ENCODE assay signal across 17 mouse cellular contexts in the genomic region with DNA sequence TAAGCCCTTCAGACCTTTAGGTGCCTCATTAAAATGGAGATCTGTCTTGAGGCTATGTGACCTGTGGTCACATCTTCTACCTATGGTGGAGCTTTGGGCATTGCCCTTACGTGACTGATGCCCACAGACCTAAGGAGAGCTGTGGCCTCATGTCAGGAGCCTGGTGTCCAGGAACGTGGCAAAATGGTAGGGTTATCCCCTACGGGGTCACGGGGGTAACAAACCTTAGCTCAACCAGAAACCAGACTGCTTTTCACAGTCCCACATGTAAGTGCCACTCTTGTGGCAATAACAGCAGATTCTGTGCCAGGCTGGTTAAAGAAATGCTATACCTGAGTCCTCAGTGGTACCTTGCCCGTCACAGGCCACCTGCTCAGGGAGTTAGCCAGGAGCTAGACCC.
"Had no signal": no experiment of that assay in that cellular context is flagged by ENCODE, and none has a peak within 500 bp of the region (broad histone marks: within the 10 kb centered on the region; RNA-seq: fewer than 3 reads in every experiment).

No protein-coding gene starts in this region.

- H3K4me3 ChIP-seq: lung, embryonic 15.5 days; megakaryocyte, embryonic 14.5 days; midbrain, embryonic 13.5 days; midbrain, embryonic 15.5 days; neural tube, embryonic 12.5 days; stomach, embryonic 15.5 days had no signal

- H3K4me2 ChIP-seq: lung, embryonic 15.5 days; midbrain, embryonic 11.5 days; midbrain, embryonic 13.5 days; midbrain, embryonic 15.5 days; neural tube, embryonic 12.5 days; stomach, embryonic 15.5 days had no signal

- ATAC-seq: lung, postnatal 0 days; midbrain, embryonic 13.5 days; midbrain, embryonic 15.5 days had no signal

- H3K4me1 ChIP-seq: neural tube, embryonic 12.5 days had no signal

- H3K27me3 ChIP-seq: lung, embryonic 15.5 days; midbrain, embryonic 13.5 days; midbrain, embryonic 15.5 days; neural tube, embryonic 12.5 days; stomach, embryonic 15.5 days had no signal

- H3K36me3 ChIP-seq: lung, embryonic 15.5 days; midbrain, embryonic 13.5 days; midbrain, embryonic 15.5 days; neural tube, embryonic 12.5 days; stomach, embryonic 15.5 days had no signal

- DNase-seq: lung, adult 2 months; lung, postnatal 14 days; lung, postnatal 36 days; right cerebral cortex, postnatal 14 days; thymus, adult 2 months; thymus, postnatal 25 days; thymus, postnatal 4 days had no signal

- H3K9ac ChIP-seq: lung, embryonic 15.5 days; midbrain, embryonic 13.5 days; midbrain, embryonic 15.5 days; neural tube, embryonic 12.5 days; stomach, embryonic 15.5 days had no signal

- H3K9me3 ChIP-seq: lung, embryonic 15.5 days; midbrain, embryonic 13.5 days; midbrain, embryonic 15.5 days; neural tube, embryonic 12.5 days; stomach, embryonic 15.5 days had no signal

- H3K27ac ChIP-seq: lung, embryonic 15.5 days; macrophage; midbrain, embryonic 13.5 days; midbrain, embryonic 15.5 days; neural tube, embryonic 12.5 days; stomach, embryonic 15.5 days; stomach, postnatal 0 days had no signal
